Comparison of ENCODE assay signal across 15 mouse cellular contexts in the genomic region with DNA sequence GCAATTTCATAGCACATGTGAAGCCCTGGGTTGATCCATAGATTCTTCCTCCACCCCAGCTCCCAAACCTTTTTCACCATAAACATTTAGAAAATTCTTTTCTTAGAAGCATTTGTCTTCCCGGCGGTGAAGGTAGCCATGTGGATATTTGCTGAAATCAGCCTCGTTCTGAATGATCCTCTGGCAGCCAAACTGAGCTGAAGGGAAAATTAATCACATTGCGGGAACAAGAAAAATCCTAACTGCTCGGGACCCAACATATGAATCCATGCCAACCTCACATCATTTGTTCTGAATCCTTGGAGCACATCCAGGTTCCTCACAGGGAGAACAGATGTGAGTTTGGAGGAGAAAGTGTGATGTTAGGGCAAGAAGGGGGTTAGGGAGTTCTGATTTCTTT. TPM values are rescaled to one million over a fixed set of nuclear protein-coding genes. Genes with fewer than 3 reads are reported as not detected.
DNase-seq lines count a peak whose midpoint lies in the region; ATAC-seq and TF ChIP-seq lines count a peak whose summit lies in the region.
"Had no signal": no experiment of that assay in that cellular context is flagged by ENCODE, and none has a peak within 500 bp of the region (broad histone marks: within the 10 kb centered on the region; RNA-seq: fewer than 3 reads in every experiment).

No protein-coding gene starts in this region.

- DNase-seq in heart, adult 11 months, result peak; percentile 88
- no peak for DNase-seq in limb, embryonic 10.5 days (ENCODE audit: low spot score)
- peak; percentile 66 for DNase-seq in adipocyte (ENCODE audit: low spot score)
- DNase-seq in limb, embryonic 14.5 days (ENCODE audit: low spot score), result peak; percentile 87
- DNase-seq in adrenal gland, adult 2 months, result no peak
- no peak for DNase-seq in spleen, postnatal 4 days (ENCODE audit: low spot score in 2 of 2)
- DNase-seq: adrenal gland, postnatal 14 days; kidney, postnatal 14 days; liver, embryonic 13.5 days had no signal

- no peak overlapping the region for H3K4me2 ChIP-seq in heart, embryonic 11.5 days
- H3K4me2 ChIP-seq in limb, embryonic 13.5 days (replicated peaks), result no peak overlapping the region
- no peak overlapping the region for H3K4me2 ChIP-seq in limb, embryonic 14.5 days (replicated peaks; ENCODE audit: low read depth, low read length, severe bottlenecking)
- H3K4me2 ChIP-seq: intestine, embryonic 15.5 days; liver, embryonic 13.5 days had no signal

- no peak for ATAC-seq in heart, embryonic 11.5 days (replicated peaks; ENCODE audit: insufficient number of reproducible peaks, low FRiP score, low TSS enrichment)
- peak; percentile 59; the same call in 1 of the 2 replicates for ATAC-seq in limb, embryonic 13.5 days (ENCODE audit: low FRiP score, low read depth)
- peak; percentile 81 for ATAC-seq in limb, embryonic 14.5 days (ENCODE audit: low FRiP score, low read depth)
- ATAC-seq: intestine, embryonic 15.5 days had no signal

- H3K4me3 ChIP-seq in heart, embryonic 11.5 days (ENCODE audit: low read depth, low read length), result no peak overlapping the region
- H3K4me3 ChIP-seq in limb, embryonic 13.5 days, result no peak overlapping the region
- no peak overlapping the region for H3K4me3 ChIP-seq in limb, embryonic 10.5 days
- H3K4me3 ChIP-seq in limb, embryonic 14.5 days (replicated peaks; ENCODE audit: low read length), result no peak overlapping the region
- H3K4me3 ChIP-seq: intestine, embryonic 15.5 days; liver, embryonic 13.5 days had no signal

- 74% methylated on average over 5 of the region's 5 CpGs for WGBS in heart, embryonic 11.5 days (ENCODE audit: insufficient replicate concordance)
- WGBS in limb, embryonic 13.5 days, result 45% methylated on average over 5 of the region's 5 CpGs
- WGBS in limb, embryonic 10.5 days, result 91% methylated on average over 5 of the region's 5 CpGs
- WGBS in limb, embryonic 14.5 days, result 28% methylated on average over 5 of the region's 5 CpGs

- no peak overlapping the region for H3K9ac ChIP-seq in heart, embryonic 11.5 days (ENCODE audit: low read depth, low read length)
- no peak overlapping the region for H3K9ac ChIP-seq in limb, embryonic 13.5 days
- no peak overlapping the region for H3K9ac ChIP-seq in limb, embryonic 14.5 days (ENCODE audit: low read depth, low read length, severe bottlenecking)
- H3K9ac ChIP-seq: intestine, embryonic 15.5 days; liver, embryonic 13.5 days had no signal

- no peak overlapping the region for H3K27ac ChIP-seq in heart, embryonic 11.5 days (ENCODE audit: low read depth, low read length)
- peak overlapping the region; percentile 23; the same call in 1 of the 2 replicates for H3K27ac ChIP-seq in limb, embryonic 13.5 days
- no peak overlapping the region for H3K27ac ChIP-seq in limb, embryonic 10.5 days
- H3K27ac ChIP-seq in limb, embryonic 14.5 days (replicated peaks; ENCODE audit: low read depth, low read length), result peak overlapping the region; percentile 74
- H3K27ac ChIP-seq: intestine, embryonic 15.5 days; liver, embryonic 13.5 days had no signal

- H3K36me3 ChIP-seq in heart, embryonic 11.5 days (ENCODE audit: control insufficient read depth, insufficient read depth, low read length), result no peaks in the 10 kb centered on the region
- no peaks in the 10 kb centered on the region for H3K36me3 ChIP-seq in limb, embryonic 13.5 days
- no peaks in the 10 kb centered on the region for H3K36me3 ChIP-seq in limb, embryonic 10.5 days
- H3K36me3 ChIP-seq in limb, embryonic 14.5 days (ENCODE audit: control insufficient read depth, insufficient read depth, low read length), result no peaks in the 10 kb centered on the region
- H3K36me3 ChIP-seq: intestine, embryonic 15.5 days; liver, embryonic 13.5 days had no signal

- no peaks in the 10 kb centered on the region for H3K27me3 ChIP-seq in heart, embryonic 11.5 days (ENCODE audit: control insufficient read depth, insufficient read depth, low read length)
- no peaks in the 10 kb centered on the region for H3K27me3 ChIP-seq in limb, embryonic 13.5 days
- H3K27me3 ChIP-seq in limb, embryonic 10.5 days (ENCODE audit: low read depth, poor library complexity, severe bottlenecking), result no peaks in the 10 kb centered on the region
- no peaks in the 10 kb centered on the region for H3K27me3 ChIP-seq in limb, embryonic 14.5 days (ENCODE audit: control insufficient read depth, insufficient read depth, low read length)
- H3K27me3 ChIP-seq: CH12.LX; intestine, embryonic 15.5 days; liver, embryonic 13.5 days had no signal

- H3K9me3 ChIP-seq in heart, embryonic 11.5 days (replicated peaks; ENCODE audit: control insufficient read depth, low read length), result no peaks in the 10 kb centered on the region
- no peaks in the 10 kb centered on the region for H3K9me3 ChIP-seq in limb, embryonic 13.5 days
- H3K9me3 ChIP-seq in limb, embryonic 10.5 days (replicated peaks), result no peaks in the 10 kb centered on the region
- H3K9me3 ChIP-seq in limb, embryonic 14.5 days (ENCODE audit: control insufficient read depth, low read length), result no peaks in the 10 kb centered on the region
- H3K9me3 ChIP-seq: intestine, embryonic 15.5 days; liver, embryonic 13.5 days had no signal

- no peaks in the 10 kb centered on the region for H3K4me1 ChIP-seq in heart, embryonic 11.5 days (ENCODE audit: control insufficient read depth, insufficient read depth, low read length)
- peaks cover 7% of the 10 kb centered on the region; the same call in 1 of the 2 replicates for H3K4me1 ChIP-seq in limb, embryonic 13.5 days
- H3K4me1 ChIP-seq in limb, embryonic 10.5 days, result no peaks in the 10 kb centered on the region; the same call in 1 of the 2 replicates
- H3K4me1 ChIP-seq in limb, embryonic 14.5 days (ENCODE audit: control insufficient read depth, insufficient read depth, low read length), result peaks cover 5% of the 10 kb centered on the region; the same call in 1 of the 2 replicates
- H3K4me1 ChIP-seq: intestine, embryonic 15.5 days; liver, embryonic 13.5 days had no signal

- no peak for TF ChIP-seq POLR2A in limb, embryonic 14.5 days (IDR thresholded peaks at IDR 0.05; ENCODE audit: borderline replicate concordance, extremely low read depth, insufficient read depth, insufficient read length)

RNA-seq across cellular contexts. Expression of gene Ptx3, which starts 46.8 kb away (rescaled TPM):
- polyA plus RNA-seq in heart, embryonic 11.5 days (2014; fragmentation: Nextera tagmentation; extraction: Ambion mirVana), result 5.5 and 6.7 TPM in 2 replicates
- 46.7 and 48.9 TPM in 2 replicates for polyA plus RNA-seq in limb, embryonic 13.5 days (2015; fragmentation: Nextera tagmentation; extraction: Ambion mirVana)
- polyA plus RNA-seq in limb, embryonic 10.5 days (2016; fragmentation: Nextera tagmentation; extraction: Ambion mirVana), result 4.3 and 6.0 TPM in 2 replicates
- 44.8 and 46.2 TPM in 2 replicates for polyA plus RNA-seq in limb, embryonic 14.5 days (2012; rRNA removed)
- polyA plus RNA-seq in limb, embryonic 14.5 days (2014; fragmentation: Nextera tagmentation; extraction: Ambion mirVana), result 41.5 and 50.4 TPM in 2 replicates
- under 1 TPM; 0.14 to 0.20 TPM for total RNA-seq in adrenal gland, adult 2 months (2021)
- polyA plus RNA-seq in adrenal gland, adult 2 months (2012; rRNA removed), result 0.12 TPM in 1 of 2 replicates, not detected in the other
- total RNA-seq: CH12.LX; megakaryocyte-erythroid progenitor cell, adult 5-6 weeks had no signal
- polyA plus RNA-seq: spleen, adult 2 months had no signal

Comparison
In these comparisons a context has a peak if more than half of its experiments do, and no peak if none do; other contexts are left out.
1. DNase-seq: peak in heart, adult 11 months (single experiment), adipocyte (single experiment) and limb, embryonic 14.5 days (single experiment); none in limb, embryonic 10.5 days (single experiment), adrenal gland, adult 2 months (single experiment) and spleen, postnatal 4 days (0 of 2).
2. H3K27ac ChIP-seq: peak in limb, embryonic 13.5 days (single experiment) and limb, embryonic 14.5 days (single experiment); none in heart, embryonic 11.5 days (single experiment) and limb, embryonic 10.5 days (single experiment).